Mouse (Mus musculus) neural tube, embryonic 15.5 days (tissue): ENCODE measurements around the gene Timm8a2. TPM values are rescaled to one million over a fixed set of nuclear protein-coding genes. Genes with fewer than 3 reads are reported as not detected.

ENCODE experiments used
- ATAC-seq: fragments of 200-750 bp; cut with Nextera tagmentation; 2 replicates; pipeline ENCODE4 v1.8.0; 2017; ENCODE audit warnings: mild to moderate bottlenecking, moderate TSS enrichment, moderate library complexity; ENCODE audit not compliant: low FRiP score
- H3K27ac ChIP-seq: fragments of 300-500 bp; sonication (generic); replicated peaks from 2 replicates; pipeline ENCODE4 v1.5.1; 2015; ENCODE audit warnings: mild to moderate bottlenecking, inconsistent platforms
- H3K27me3 ChIP-seq: fragments of 300-500 bp; sonication (generic); replicated peaks from 2 replicates; pipeline ENCODE4 v1.6.1; 2015; ENCODE audit warnings: inconsistent platforms
- H3K36me3 ChIP-seq: fragments of 300-500 bp; sonication (generic); 2 replicates; pipeline ENCODE4 v1.6.1; 2015; ENCODE audit warnings: inconsistent platforms
- H3K4me1 ChIP-seq: fragments of 300-500 bp; sonication (generic); 2 replicates; pipeline ENCODE4 v1.6.1; 2015; ENCODE audit warnings: inconsistent platforms
- H3K4me2 ChIP-seq: fragments of 300-500 bp; sonication (generic); 2 replicates; pipeline ENCODE4 v1.6.1; 2015; ENCODE audit warnings: inconsistent platforms, mild to moderate bottlenecking, moderate library complexity
- H3K4me3 ChIP-seq: fragments of 300-500 bp; sonication (generic); replicated peaks from 2 replicates; pipeline ENCODE4 v1.5.1; 2015; ENCODE audit warnings: mild to moderate bottlenecking, inconsistent platforms
- H3K9ac ChIP-seq: fragments of 300-500 bp; sonication (generic); replicated peaks from 2 replicates; pipeline ENCODE4 v1.6.1; 2015; ENCODE audit warnings: mild to moderate bottlenecking, inconsistent platforms
- H3K9me3 ChIP-seq: fragments of 300-500 bp; sonication (generic); replicated peaks from 2 replicates; pipeline ENCODE4 v1.6.1; 2016; ENCODE audit warnings: inconsistent platforms
- WGBS: fragments of 180-500 bp; shearing (Covaris S2); methylation state at CpG from one replicate; pipeline ENCODE4 v1.1.7; 2015; ENCODE audit warnings: mixed read lengths; 5-methylcytosine and 5-hydroxymethylcytosine counted together
- polyA plus RNA-seq: library from polyadenylated mRNA; unstranded; fragments of >200 nt; fragmentation: Nextera tagmentation; extraction: Ambion mirVana; gene quantifications from 2 replicates; pipeline ENCODE4 v1.2.1, GENCODE M21; 2015

Gene Timm8a2
- polyA plus RNA-seq, 1 experiment from 2014 or later = not detected

DNA sequence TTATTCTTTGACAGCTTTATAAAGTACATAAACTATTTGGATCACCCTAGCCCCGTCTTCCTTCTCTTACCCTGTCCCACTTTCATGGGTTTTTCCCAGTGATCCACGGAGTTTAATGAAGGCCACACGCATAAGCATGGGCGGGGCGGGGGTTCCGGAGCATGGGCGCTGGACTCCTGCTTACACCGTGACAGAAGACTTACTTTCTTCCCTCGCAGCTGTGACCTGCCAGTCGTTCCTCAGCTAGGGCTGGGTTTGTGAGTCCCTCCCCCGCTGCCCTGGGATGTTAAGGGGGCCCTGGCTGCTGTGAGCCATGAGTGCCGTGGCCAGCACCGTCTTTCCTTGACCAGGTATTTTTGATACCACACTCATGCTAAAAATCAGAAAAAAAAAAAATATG lies 21.7 kb upstream of the Timm8a2 start:
- H3K36me3 ChIP-seq = peaks cover 18% of the 10 kb centered on the region
- no peak overlapping the region for H3K27ac ChIP-seq
- no peak overlapping the region for H3K4me2 ChIP-seq
- ATAC-seq = no peak
- no peaks in the 10 kb centered on the region for H3K4me1 ChIP-seq
- no peak overlapping the region for H3K4me3 ChIP-seq
- no peaks in the 10 kb centered on the region for H3K9me3 ChIP-seq
- 82% methylated on average over 13 of the region's 13 CpGs for WGBS
- H3K27me3 ChIP-seq = no peaks in the 10 kb centered on the region
- no peak overlapping the region for H3K9ac ChIP-seq

DNA sequence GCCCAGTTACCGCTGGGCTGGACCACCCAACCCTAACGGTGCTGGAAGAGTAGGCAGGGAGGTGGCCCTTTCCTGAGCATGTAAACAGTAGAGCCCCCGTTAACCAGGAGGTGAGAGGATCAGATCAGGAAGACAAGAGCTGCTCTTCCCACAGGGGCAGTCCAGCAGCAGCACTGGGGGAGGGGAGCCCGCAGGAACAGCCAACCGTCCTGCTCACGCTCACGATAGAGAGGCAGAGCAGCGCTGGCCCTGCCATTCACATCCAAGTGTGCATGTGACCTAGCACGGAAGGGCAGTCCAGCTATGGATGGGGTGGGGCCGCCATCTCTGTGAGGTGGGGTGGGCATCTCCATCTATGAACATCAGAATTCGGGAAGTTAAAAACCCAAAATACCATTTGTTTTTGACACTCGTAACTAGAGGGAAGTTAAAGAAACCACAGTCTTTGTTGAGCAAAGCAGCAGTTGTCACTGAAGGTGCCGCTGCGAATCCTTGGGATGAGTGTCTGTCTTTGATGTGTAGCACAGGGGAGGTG lies 21.0 kb upstream of the Timm8a2 start:
- 86% methylated on average over 14 of the region's 14 CpGs for WGBS
- no peak for ATAC-seq
- peaks cover 20% of the 10 kb centered on the region for H3K36me3 ChIP-seq
- no peaks in the 10 kb centered on the region for H3K27me3 ChIP-seq
- H3K4me2 ChIP-seq = no peak overlapping the region
- H3K9me3 ChIP-seq = no peaks in the 10 kb centered on the region
- H3K4me1 ChIP-seq = no peaks in the 10 kb centered on the region
- H3K9ac ChIP-seq = no peak overlapping the region
- no peak overlapping the region for H3K27ac ChIP-seq
- H3K4me3 ChIP-seq = no peak overlapping the region

DNA sequence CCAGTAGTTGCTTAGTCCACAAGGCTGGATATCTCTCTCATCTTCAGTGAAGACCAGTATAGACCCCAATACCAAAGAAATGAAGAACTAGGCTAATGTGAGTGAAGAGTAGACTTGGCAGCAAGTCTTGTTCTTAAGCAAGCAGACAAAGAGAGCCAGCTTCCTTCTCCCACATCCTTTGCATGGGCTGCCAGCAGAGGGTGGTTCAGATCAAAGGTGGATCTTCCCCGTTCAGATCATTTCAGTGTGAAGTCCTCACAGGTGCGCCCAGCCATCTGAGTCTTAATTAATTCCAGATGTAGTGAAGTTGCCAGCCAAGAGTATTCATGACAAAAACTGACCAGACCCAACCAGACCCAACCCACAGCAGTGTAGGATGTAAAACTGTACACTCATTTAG lies 16.5 kb upstream of the Timm8a2 start:
- ATAC-seq = no peak
- Histone ChIP-seq H3K4me1 (no peaks in the 10 kb centered on the region), H3K4me2 (no peak overlapping the region), H3K27ac (no peak overlapping the region), H3K4me3 (no peak overlapping the region), H3K9me3 (no peaks in the 10 kb centered on the region), H3K36me3 (peaks cover 20% of the 10 kb centered on the region), H3K9ac (no peak overlapping the region), H3K27me3 (no peaks in the 10 kb centered on the region)
- 95% methylated on average over 2 of the region's 2 CpGs for WGBS

DNA sequence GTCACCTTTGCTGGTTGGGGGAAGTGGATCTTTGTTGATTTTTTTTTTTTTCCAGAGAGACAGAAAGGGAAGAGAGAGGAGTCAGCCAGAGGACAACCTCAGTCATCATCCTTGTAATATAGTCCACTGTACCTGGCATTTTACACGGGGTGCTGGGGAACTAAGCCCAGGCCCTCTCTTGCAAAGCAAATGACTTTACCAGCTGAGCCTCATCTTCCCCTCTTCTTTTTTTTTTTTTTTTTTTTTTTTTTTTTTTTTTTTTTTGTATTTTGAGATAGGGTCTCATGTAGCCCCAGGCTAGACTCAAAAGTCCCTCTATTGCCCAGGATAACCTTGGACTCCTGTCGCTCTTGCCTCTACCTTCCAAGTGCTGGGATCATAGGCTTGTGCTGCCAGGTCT lies 15.1 kb upstream of the Timm8a2 start:
- no peak overlapping the region for H3K9ac ChIP-seq
- no peak overlapping the region for H3K4me2 ChIP-seq
- 90% methylated on average over 2 of the region's 2 CpGs for WGBS
- H3K27ac ChIP-seq = no peak overlapping the region
- H3K9me3 ChIP-seq = no peaks in the 10 kb centered on the region
- H3K4me1 ChIP-seq = no peaks in the 10 kb centered on the region
- H3K36me3 ChIP-seq = peaks cover 17% of the 10 kb centered on the region
- no peaks in the 10 kb centered on the region for H3K27me3 ChIP-seq
- no peak overlapping the region for H3K4me3 ChIP-seq
- no peak for ATAC-seq

DNA sequence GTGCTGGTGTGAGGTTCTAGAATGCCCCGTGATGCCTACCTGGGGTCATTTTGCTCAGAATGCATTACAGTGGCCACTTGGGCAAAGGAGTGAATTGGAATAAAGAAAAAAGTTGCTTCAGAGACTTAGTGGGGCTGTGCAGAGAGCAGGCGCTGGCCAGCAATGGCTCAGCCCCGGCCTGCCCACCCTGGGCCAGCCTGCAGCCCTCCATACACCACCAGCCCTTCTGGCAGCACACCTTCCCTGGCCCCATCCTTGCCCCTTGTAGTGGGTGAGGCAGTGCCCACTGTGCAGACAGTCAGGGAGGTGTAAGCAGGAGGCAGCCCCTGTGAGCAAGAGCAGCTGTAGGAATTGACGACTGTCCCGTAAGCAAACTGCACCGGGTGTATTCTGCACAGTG lies 13.9 kb upstream of the Timm8a2 start:
- Histone ChIP-seq H3K4me2 (no peak overlapping the region), H3K27me3 (no peaks in the 10 kb centered on the region), H3K36me3 (peaks cover 17% of the 10 kb centered on the region), H3K4me1 (no peaks in the 10 kb centered on the region), H3K9me3 (no peaks in the 10 kb centered on the region), H3K4me3 (no peak overlapping the region), H3K27ac (no peak overlapping the region), H3K9ac (no peak overlapping the region)
- ATAC-seq = no peak
- whole genome bisulfite sequencing = 94% methylated on average over 6 of the region's 6 CpGs

DNA sequence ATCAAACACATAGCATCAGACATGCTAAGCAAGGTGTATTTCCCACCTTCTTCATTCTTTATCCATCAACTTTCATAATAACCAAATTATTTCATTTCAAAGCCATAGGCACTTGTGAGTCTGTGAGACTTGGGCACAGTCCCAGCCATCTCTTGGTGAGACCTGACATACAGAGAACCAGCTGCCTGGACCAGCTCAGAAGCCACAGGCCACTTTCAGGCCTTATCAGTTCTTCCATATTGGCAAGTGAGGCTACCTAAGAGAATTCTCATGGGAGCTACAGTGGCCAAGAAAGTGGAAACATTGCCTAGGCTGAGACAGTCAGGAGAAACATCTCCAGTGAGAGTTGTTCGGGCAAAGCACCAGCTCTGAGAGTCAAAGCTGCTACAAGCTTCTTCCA lies 11.4 kb upstream of the Timm8a2 start:
- H3K9me3 ChIP-seq = no peaks in the 10 kb centered on the region
- H3K4me3 ChIP-seq = no peak overlapping the region
- no peaks in the 10 kb centered on the region for H3K4me1 ChIP-seq
- ATAC-seq = no peak
- peaks cover 14% of the 10 kb centered on the region for H3K36me3 ChIP-seq
- H3K27me3 ChIP-seq = no peaks in the 10 kb centered on the region
- no peak overlapping the region for H3K9ac ChIP-seq
- 82% methylated on average over 1 of the region's 1 CpGs for WGBS
- no peak overlapping the region for H3K4me2 ChIP-seq
- no peak overlapping the region for H3K27ac ChIP-seq

DNA sequence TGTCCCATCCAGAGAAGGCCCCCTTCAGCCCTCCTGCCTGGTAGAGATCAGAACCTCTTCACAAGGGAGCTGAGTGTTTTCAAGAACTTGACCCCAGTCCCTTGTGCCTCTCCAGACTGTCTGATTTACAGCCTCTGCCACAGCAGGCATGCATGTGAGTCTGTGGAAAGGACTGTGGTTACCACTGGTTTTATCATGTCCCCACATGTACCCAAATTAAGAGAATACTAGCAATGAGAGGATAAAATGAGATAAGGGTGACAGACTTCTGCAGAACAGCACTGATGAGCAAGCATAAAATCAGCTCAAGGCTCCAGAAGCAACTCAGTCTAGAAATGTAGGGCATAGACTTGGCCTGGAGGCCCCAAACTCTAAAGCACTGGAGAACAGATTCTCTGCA lies 10.5 kb upstream of the Timm8a2 start:
- Histone ChIP-seq H3K9ac (no peak overlapping the region), H3K4me1 (no peaks in the 10 kb centered on the region), H3K27me3 (no peaks in the 10 kb centered on the region), H3K36me3 (peaks cover 14% of the 10 kb centered on the region), H3K9me3 (no peaks in the 10 kb centered on the region), H3K4me3 (no peak overlapping the region), H3K4me2 (no peak overlapping the region), H3K27ac (no peak overlapping the region)
- no peak for ATAC-seq

DNA sequence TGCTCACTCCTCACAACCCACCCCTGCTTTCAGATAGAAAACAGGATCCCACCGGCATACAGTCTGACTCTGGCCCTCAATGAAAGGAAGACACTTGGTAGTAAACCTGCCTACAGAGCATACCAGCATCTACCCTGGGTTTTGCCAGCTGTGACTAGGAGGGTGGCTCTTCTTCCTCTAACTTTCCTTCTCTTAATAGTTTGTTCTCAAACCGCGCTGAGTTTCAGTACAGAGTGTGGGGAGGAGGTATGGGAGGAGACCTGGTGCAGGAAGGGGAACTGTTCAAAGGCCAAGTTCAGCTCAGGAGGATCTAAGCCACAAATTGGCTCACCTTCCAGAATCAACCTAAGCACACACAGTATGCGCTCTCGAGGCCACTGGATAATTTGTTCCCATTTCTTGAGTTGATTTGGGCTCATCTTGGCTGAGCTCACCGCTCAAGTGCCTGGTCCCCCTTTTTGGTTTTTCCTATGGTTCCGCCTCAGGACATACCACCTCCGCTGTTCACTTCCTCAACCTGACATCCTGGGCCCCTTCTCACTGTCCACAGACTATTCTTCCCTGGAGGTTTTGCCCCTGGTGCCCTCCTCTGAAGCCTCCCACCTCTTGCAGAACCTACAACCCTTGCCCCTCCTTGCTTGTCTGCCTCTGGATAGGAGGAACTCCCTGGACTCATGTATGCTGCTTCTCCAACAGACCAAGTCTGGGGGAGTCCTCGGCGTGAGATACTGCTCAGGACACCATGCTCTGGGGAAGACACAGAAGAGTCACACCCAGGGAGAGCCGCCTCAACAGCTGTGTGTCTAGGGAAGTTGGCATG lies 5.3 kb upstream of the Timm8a2 start:
- no peak overlapping the region for H3K27ac ChIP-seq
- 95% methylated on average over 11 of the region's 11 CpGs for WGBS

DNA sequence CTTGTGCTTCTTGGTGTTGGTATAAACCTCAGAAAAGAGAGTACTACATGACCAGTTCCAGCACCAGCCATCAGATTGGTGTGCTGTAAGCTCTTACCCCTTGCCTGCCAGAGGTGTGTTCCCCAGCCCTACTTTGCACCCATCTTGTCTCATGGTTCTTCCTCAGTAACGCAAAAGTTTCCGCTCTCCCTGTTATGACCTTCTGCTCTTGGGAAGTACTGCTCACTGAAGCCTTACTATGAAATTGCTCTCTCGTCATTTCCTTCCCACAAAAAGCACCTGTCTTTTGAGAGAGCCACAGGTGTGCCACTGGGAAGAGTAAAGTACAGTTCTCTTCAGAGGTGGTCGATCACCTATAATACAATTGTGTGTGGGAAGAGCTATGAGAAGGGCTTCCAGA lies 4.6 kb upstream of the Timm8a2 start:
- no peak overlapping the region for H3K4me2 ChIP-seq
- H3K9me3 ChIP-seq = no peaks in the 10 kb centered on the region
- H3K27ac ChIP-seq = no peak overlapping the region
- no peaks in the 10 kb centered on the region for H3K27me3 ChIP-seq
- no peaks in the 10 kb centered on the region for H3K4me1 ChIP-seq
- ATAC-seq = no peak
- WGBS = 91% methylated on average over 4 of the region's 4 CpGs
- H3K4me3 ChIP-seq = no peak overlapping the region
- H3K9ac ChIP-seq = no peak overlapping the region
- H3K36me3 ChIP-seq = no peaks in the 10 kb centered on the region

More for the DNA sequence above, 5.3 kb upstream of the Timm8a2 start:
- no peaks in the 10 kb centered on the region for H3K36me3 ChIP-seq
- no peaks in the 10 kb centered on the region for H3K27me3 ChIP-seq
- no peak overlapping the region for H3K9ac ChIP-seq
- H3K4me2 ChIP-seq = no peak overlapping the region
- no peak overlapping the region for H3K4me3 ChIP-seq
- H3K4me1 ChIP-seq = no peaks in the 10 kb centered on the region
- no peak for ATAC-seq
- no peaks in the 10 kb centered on the region for H3K9me3 ChIP-seq

DNA sequence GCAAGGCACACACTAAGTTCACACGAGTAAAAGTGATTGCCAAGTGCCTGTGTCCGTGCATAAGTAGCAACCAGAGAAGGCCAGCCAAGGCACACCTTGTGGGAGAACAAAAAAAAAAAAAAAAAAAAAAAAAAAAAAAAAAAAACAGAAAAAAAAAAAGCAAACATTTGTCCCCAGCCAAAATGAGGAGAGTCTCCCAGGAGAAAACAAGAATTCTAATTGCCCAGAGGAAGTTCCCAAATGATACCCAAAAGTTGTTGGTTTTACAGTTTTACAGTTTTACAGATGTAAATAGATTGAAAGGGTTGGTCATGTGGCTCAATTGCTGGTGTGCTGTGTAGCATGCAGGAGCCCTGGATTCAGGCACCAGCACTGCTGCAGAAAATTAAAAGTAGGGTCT lies 2.4 kb upstream of the Timm8a2 start:
- no peaks in the 10 kb centered on the region for H3K9me3 ChIP-seq
- H3K27me3 ChIP-seq = no peaks in the 10 kb centered on the region
- no peak overlapping the region for H3K4me3 ChIP-seq
- no peak overlapping the region for H3K9ac ChIP-seq
- WGBS = 91% methylated on average over 2 of the region's 2 CpGs
- no peak overlapping the region for H3K4me2 ChIP-seq
- ATAC-seq = no peak
- no peak overlapping the region for H3K27ac ChIP-seq
- no peaks in the 10 kb centered on the region for H3K36me3 ChIP-seq
- H3K4me1 ChIP-seq = no peaks in the 10 kb centered on the region

DNA sequence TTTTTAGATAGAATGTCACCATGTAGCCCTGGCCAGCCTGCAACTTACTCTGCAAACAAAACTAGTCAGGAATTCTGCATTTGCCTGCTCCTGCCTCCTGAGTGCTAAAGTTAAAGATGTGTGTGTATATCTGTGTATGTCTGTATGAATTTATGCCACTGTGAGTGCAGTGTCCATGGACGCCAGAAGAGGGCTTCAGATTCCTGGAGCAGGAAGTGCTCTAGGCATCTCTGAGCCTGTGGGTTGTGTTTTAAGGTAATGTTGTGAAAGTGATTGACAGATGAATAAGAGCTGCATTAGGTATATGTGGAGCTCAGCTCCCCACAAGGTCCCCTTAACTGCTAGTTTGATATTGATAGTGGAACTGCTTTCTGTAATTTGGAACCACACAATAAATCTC lies 707 bp downstream of the Timm8a2 start:
- Histone ChIP-seq H3K4me1 (no peaks in the 10 kb centered on the region), H3K27me3 (no peaks in the 10 kb centered on the region), H3K27ac (no peak overlapping the region), H3K9ac (no peak overlapping the region), H3K4me2 (no peak overlapping the region), H3K36me3 (no peaks in the 10 kb centered on the region), H3K4me3 (no peak overlapping the region), H3K9me3 (no peaks in the 10 kb centered on the region)
- 97% methylated on average over 1 of the region's 1 CpGs for WGBS
- ATAC-seq = no peak

DNA sequence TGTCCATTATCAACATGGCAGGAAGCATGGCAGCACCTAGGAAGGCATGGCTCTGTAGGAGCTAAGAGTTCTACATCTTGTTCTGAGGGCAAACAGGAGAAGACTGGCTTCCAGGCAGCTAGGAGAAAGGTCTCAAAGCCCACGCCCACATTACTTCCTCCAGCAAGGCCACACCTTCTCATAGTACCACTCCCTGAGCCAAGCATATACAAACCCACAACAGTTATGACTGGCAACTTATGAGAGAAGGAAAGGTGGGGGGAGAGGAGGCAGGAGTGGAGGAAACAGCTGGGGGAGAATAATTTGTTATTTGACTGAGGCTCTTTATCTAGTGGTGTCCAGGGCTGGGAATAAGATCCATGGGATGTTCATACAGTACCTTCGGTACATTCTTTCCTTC lies 1.4 kb downstream of the Timm8a2 start:
- no peak overlapping the region for H3K4me2 ChIP-seq
- no peak overlapping the region for H3K9ac ChIP-seq
- no peak overlapping the region for H3K27ac ChIP-seq
- ATAC-seq = no peak
- H3K4me1 ChIP-seq = no peaks in the 10 kb centered on the region
- WGBS = 98% methylated on average over 2 of the region's 2 CpGs
- no peaks in the 10 kb centered on the region for H3K36me3 ChIP-seq
- no peaks in the 10 kb centered on the region for H3K9me3 ChIP-seq
- H3K27me3 ChIP-seq = no peaks in the 10 kb centered on the region
- H3K4me3 ChIP-seq = no peak overlapping the region
